Mouse (Mus musculus): Measurements from ENCODE around the gene Wdr17. TPM values are rescaled to one million over a fixed set of nuclear protein-coding genes. Genes with fewer than 3 reads are reported as not detected.

The Wdr17 gene
- polyA plus RNA-seq, 1 experiment from 2014 or later: 12.3 TPM

GRCm38 (mm10) chr8:54779317-54780133 is 107.5 kb downstream of the Wdr17 start:
- peak; percentile 79 for ATAC-seq
- H3K4me2 ChIP-seq: peak overlapping the region; percentile 78
- WGBS: under 1% methylated on average over 23 of the region's 23 CpGs
- H3K36me3 ChIP-seq (ENCODE audit: poor library complexity, severe bottlenecking): no peaks in the 10 kb centered on the region
- H3K4me1 ChIP-seq: peaks cover 12% of the 10 kb centered on the region
- peak overlapping the region; percentile 58 for H3K27ac ChIP-seq
- H3K27me3 ChIP-seq: no peaks in the 10 kb centered on the region
- H3K9ac ChIP-seq: peak overlapping the region; percentile 69
- H3K4me3 ChIP-seq: peak overlapping the region; percentile 48
- H3K9me3 ChIP-seq (replicated peaks): no peaks in the 10 kb centered on the region

GRCm38 (mm10) chr8:54777012-54777411 is 110.0 kb downstream of the Wdr17 start:
- Histone ChIP-seq H3K27ac (no peak overlapping the region), H3K4me2 (no peak overlapping the region), H3K27me3 (no peaks in the 10 kb centered on the region), H3K9me3 (replicated peaks) (no peaks in the 10 kb centered on the region), H3K4me3 (no peak overlapping the region), H3K36me3 (ENCODE audit: poor library complexity, severe bottlenecking) (no peaks in the 10 kb centered on the region), H3K4me1 (peaks cover 12% of the 10 kb centered on the region), H3K9ac (no peak overlapping the region)
- ATAC-seq: no peak

DNA sequence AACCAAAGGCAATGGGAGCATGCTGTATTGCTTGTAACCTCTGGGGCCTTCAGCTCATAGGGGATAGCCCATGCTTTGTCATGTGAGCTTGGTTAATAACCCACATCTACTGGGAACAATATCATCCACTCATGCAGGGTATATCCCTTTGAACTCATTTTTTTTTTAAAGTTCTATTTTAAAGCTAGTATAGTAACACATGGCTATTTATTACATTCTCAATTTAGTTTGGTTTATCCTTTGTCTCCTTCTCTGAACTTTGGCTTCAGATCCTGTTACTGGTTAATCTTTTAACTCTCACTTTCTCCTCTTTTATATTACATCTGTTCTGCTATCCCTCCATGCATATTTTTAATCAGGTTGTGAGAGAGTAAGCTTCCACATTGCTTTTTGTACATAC is 110.7 kb downstream of the Wdr17 start:
- no peak overlapping the region for H3K4me2 ChIP-seq
- H3K27me3 ChIP-seq: no peaks in the 10 kb centered on the region
- no peaks in the 10 kb centered on the region for H3K9me3 ChIP-seq (replicated peaks)
- no peaks in the 10 kb centered on the region for H3K36me3 ChIP-seq (ENCODE audit: poor library complexity, severe bottlenecking)
- no peak for ATAC-seq
- peaks cover 12% of the 10 kb centered on the region for H3K4me1 ChIP-seq
- H3K27ac ChIP-seq: no peak overlapping the region
- no peak overlapping the region for H3K4me3 ChIP-seq
- no peak overlapping the region for H3K9ac ChIP-seq

DNA sequence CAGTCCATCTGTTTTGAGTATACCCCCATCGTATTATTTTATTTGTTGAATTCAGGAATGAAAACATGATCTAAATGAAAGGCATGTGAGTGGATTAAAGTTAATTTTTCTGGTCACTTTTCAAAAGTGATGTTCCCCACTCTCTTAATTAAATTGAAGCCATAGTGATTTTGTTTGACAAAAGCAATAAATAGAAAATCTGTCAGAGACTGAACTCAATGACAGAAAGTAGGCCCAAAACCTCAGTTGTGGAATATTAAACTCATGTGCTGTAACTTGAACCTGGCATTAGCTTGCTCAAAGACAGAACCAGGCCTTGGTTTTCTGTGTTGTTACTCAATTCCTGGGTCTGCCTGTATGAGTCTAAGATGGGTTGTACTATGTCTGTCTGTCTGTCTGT is 129.3 kb downstream of the Wdr17 start:
- H3K4me2 ChIP-seq: no peak overlapping the region
- no peak overlapping the region for H3K27ac ChIP-seq
- no peaks in the 10 kb centered on the region for H3K36me3 ChIP-seq (ENCODE audit: poor library complexity, severe bottlenecking)
- H3K27me3 ChIP-seq: no peaks in the 10 kb centered on the region
- no peaks in the 10 kb centered on the region for H3K4me1 ChIP-seq
- H3K9ac ChIP-seq: no peak overlapping the region
- H3K9me3 ChIP-seq (replicated peaks): no peaks in the 10 kb centered on the region
- ATAC-seq: no peak
- WGBS: 91% methylated on average over 1 of the region's 1 CpGs
- no peak overlapping the region for H3K4me3 ChIP-seq

DNA sequence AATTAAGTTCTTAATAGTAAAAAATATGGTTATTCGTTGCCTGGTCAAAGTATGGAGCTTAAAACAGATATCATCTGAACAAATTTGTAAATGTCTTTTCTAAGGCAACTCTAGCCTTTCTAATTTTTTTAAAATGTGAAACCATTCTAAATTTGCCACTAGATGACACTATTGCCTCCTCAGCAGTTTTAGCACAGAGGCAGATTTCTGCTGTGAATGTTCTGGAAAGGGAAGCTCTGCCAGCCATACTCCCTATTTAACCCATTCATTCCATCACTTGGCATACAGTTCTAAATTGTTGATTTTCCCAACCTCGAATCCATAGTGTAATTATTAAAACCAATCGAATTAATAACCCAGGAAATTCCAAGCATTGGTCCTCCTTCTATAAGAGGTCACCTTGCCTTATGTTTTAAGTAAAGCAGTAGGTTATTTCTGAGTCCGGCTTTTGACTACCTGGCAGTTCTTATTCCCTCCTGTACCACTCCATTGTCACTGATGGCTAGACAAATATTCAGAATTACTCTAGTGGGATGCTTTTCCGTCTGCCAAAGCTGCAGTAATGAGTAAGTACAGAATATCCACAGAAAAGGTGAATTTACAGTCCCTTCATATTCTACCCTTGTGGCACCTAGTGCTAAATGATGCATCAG is 150.2 kb downstream of the Wdr17 start:
- Histone ChIP-seq H3K4me3 (no peak overlapping the region), H3K9me3 (replicated peaks) (no peaks in the 10 kb centered on the region), H3K27me3 (no peaks in the 10 kb centered on the region), H3K36me3 (ENCODE audit: poor library complexity, severe bottlenecking) (no peaks in the 10 kb centered on the region), H3K9ac (no peak overlapping the region), H3K27ac (no peak overlapping the region), H3K4me1 (no peaks in the 10 kb centered on the region), H3K4me2 (no peak overlapping the region)
- WGBS: 70% methylated on average over 5 of the region's 5 CpGs
- peak; percentile 80 for ATAC-seq

- H3K4me3 ChIP-seq: peak overlapping the region; percentile 59
- peak overlapping the region; percentile 37; the same call in 1 of the 2 replicates for H3K9ac ChIP-seq
- no peak overlapping the region for H3K27ac ChIP-seq
- H3K27me3 ChIP-seq: no peaks in the 10 kb centered on the region
- H3K4me1 ChIP-seq: peaks cover 7% of the 10 kb centered on the region; the same call in 1 of the 2 replicates
- no peaks in the 10 kb centered on the region for H3K9me3 ChIP-seq (replicated peaks)
- WGBS: 20% methylated on average over 8 of the region's 8 CpGs
- no peaks in the 10 kb centered on the region for H3K36me3 ChIP-seq (ENCODE audit: poor library complexity, severe bottlenecking)
- H3K4me2 ChIP-seq: peak overlapping the region; percentile 70
- ATAC-seq: no peak
Observed at GRCm38 (mm10) chr8:54724668-54725035, 162.3 kb downstream of the Wdr17 start.

GRCm38 (mm10) chr8:54723976-54724667 is 162.9 kb downstream of the Wdr17 start:
- Histone ChIP-seq H3K36me3 (ENCODE audit: poor library complexity, severe bottlenecking) (no peaks in the 10 kb centered on the region), H3K9me3 (replicated peaks) (no peaks in the 10 kb centered on the region), H3K27me3 (no peaks in the 10 kb centered on the region), H3K4me1 (peaks cover 7% of the 10 kb centered on the region; the same call in 1 of the 2 replicates), H3K9ac (peak overlapping the region; percentile 58), H3K4me3 (peak overlapping the region; percentile 59), H3K4me2 (peak overlapping the region; percentile 70), H3K27ac (no peak overlapping the region; the same call in 1 of the 2 replicates)
- 2% methylated on average over 23 of the region's 23 CpGs for WGBS
- peak; percentile 100 for ATAC-seq

- H3K9me3 ChIP-seq (replicated peaks): no peaks in the 10 kb centered on the region
- WGBS: 77% methylated on average over 4 of the region's 4 CpGs
- no peak overlapping the region for H3K9ac ChIP-seq
- no peaks in the 10 kb centered on the region for H3K36me3 ChIP-seq (ENCODE audit: poor library complexity, severe bottlenecking)
- H3K27ac ChIP-seq: no peak overlapping the region
- H3K4me3 ChIP-seq: no peak overlapping the region
- no peak for ATAC-seq
- H3K27me3 ChIP-seq: no peaks in the 10 kb centered on the region
- H3K4me2 ChIP-seq: no peak overlapping the region
- H3K4me1 ChIP-seq: no peaks in the 10 kb centered on the region
Observed at GRCm38 (mm10) chr8:54718515-54718914, 168.5 kb downstream of the Wdr17 start.

- Histone ChIP-seq H3K4me1 (no peaks in the 10 kb centered on the region), H3K9ac (no peak overlapping the region), H3K27ac (no peak overlapping the region), H3K36me3 (ENCODE audit: poor library complexity, severe bottlenecking) (no peaks in the 10 kb centered on the region), H3K4me2 (no peak overlapping the region), H3K9me3 (replicated peaks) (no peaks in the 10 kb centered on the region), H3K27me3 (no peaks in the 10 kb centered on the region), H3K4me3 (no peak overlapping the region)
- 45% methylated on average over 2 of the region's 2 CpGs for WGBS
- no peak for ATAC-seq
Observed at GRCm38 (mm10) chr8:54705743-54706142, 181.2 kb downstream of the Wdr17 start.

- Histone ChIP-seq H3K9ac (no peak overlapping the region), H3K9me3 (replicated peaks) (no peaks in the 10 kb centered on the region), H3K27ac (no peak overlapping the region), H3K4me3 (no peak overlapping the region), H3K36me3 (ENCODE audit: poor library complexity, severe bottlenecking) (no peaks in the 10 kb centered on the region), H3K4me2 (no peak overlapping the region), H3K27me3 (no peaks in the 10 kb centered on the region), H3K4me1 (no peaks in the 10 kb centered on the region)
- no peak for ATAC-seq
Observed at GRCm38 (mm10) chr8:54671806-54672205, 215.2 kb downstream of the Wdr17 start.

GRCm38 (mm10) chr8:54667756-54668155 is 219.2 kb downstream of the Wdr17 start:
- WGBS: 85% methylated on average over 3 of the region's 3 CpGs
- Histone ChIP-seq H3K4me1 (no peaks in the 10 kb centered on the region), H3K9ac (no peak overlapping the region), H3K9me3 (replicated peaks) (no peaks in the 10 kb centered on the region), H3K4me3 (no peak overlapping the region), H3K4me2 (no peak overlapping the region), H3K27ac (no peak overlapping the region), H3K27me3 (no peaks in the 10 kb centered on the region), H3K36me3 (ENCODE audit: poor library complexity, severe bottlenecking) (no peaks in the 10 kb centered on the region)
- no peak for ATAC-seq

GRCm38 (mm10) chr8:54660675-54661074 is 226.3 kb downstream of the Wdr17 start:
- H3K4me1 ChIP-seq: no peaks in the 10 kb centered on the region
- H3K4me2 ChIP-seq: no peak overlapping the region
- H3K27me3 ChIP-seq: no peaks in the 10 kb centered on the region
- no peak overlapping the region for H3K9ac ChIP-seq
- no peak overlapping the region for H3K27ac ChIP-seq
- 46% methylated on average over 5 of the region's 5 CpGs for WGBS
- H3K9me3 ChIP-seq (replicated peaks): no peaks in the 10 kb centered on the region
- H3K4me3 ChIP-seq: no peak overlapping the region
- peak; percentile 68 for ATAC-seq
- no peaks in the 10 kb centered on the region for H3K36me3 ChIP-seq (ENCODE audit: poor library complexity, severe bottlenecking)

Data from forebrain, embryonic 13.5 days (tissue).